Mouse (Mus musculus) G1E-ER4 (cell line): ENCODE measurements around the gene Atf6. TPM values are rescaled to one million over a fixed set of nuclear protein-coding genes. Genes with fewer than 3 reads are reported as not detected.

Source experiments
- GATA1 ChIP-seq: IDR thresholded peaks from one replicate; pipeline ENCODE4 v1.8.0; 2012; ENCODE audit warnings: low read length, inconsistent platforms
- polyA plus RNA-seq: library from polyadenylated mRNA; stranded (reverse); fragments of >175 nt; gene quantifications from 2 replicates; pipeline ENCODE4 v1.2.3, GENCODE M21; 2012

Gene Atf6
- polyA plus RNA-seq, 1 experiment, result 1.3 TPM

- no peak for TF ChIP-seq GATA1
Observed at GRCm38 (mm10) chr1:170695326-170695725, 172.2 kb downstream of the Atf6 start.

- no peak for TF ChIP-seq GATA1
Observed at GRCm38 (mm10) chr1:170694821-170695291, 172.7 kb downstream of the Atf6 start.

GRCm38 (mm10) chr1:170691301-170691700 lies 176.3 kb downstream of the Atf6 start:
- no peak for TF ChIP-seq GATA1

DNA sequence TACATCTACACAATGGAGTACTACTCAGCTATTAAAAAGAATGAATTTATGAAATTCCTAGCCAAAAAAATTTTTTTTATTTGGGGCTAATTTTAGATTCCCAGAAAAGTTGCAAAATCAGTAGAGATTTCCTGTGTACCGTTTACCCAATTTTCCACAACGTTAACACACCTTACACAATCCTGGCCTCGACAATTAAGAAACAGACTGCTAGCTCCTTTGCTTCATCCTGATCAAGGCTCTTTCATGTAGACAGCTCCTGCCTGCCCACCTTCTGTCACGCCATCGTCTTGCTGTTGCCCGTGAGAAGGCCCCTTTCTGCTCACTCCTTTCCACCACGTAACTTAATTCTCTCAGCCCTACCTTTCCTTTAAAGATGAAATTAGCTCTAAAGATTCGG lies 177.8 kb downstream of the Atf6 start:
- TF ChIP-seq GATA1, result no peak

DNA sequence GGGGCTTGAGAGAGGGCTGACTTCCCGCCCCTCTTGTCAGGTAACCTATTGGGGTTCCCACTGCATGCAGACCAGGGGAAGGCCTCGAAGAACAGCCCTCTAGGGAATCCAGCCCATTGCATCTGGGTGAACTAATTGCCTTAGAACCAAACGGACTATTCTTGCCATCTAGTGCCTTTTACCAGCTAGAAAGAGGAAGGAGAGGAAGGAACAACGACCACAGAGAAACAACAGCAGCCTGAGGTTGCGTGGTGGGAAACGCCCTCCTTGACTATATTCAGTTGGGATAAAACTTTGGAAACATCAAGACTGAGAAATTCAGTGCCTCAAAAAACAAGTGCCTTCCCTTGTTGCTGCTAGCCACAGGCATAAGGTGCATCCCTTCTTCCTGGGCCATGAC lies 183.7 kb downstream of the Atf6 start:
- no peak for TF ChIP-seq GATA1

DNA sequence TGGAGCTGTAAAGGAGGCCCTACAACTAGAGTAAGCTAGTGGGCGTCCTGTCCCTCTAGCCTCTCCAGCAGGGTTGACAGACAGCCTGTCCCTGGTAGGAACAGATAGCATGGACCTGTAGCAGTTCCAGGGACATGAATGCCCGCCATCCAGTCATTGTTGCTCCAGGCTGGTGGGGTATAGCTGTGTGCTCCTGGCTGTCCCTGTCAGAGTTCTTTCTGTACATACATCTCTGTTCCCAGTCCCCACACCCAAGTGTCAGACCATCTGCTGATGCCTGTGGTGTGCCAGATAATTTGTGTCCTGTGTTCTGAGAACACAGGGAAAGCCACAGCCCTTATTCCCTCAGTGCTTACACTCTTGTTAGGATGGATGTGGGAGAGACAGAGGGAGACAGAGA lies 187.9 kb downstream of the Atf6 start:
- TF ChIP-seq GATA1, result no peak

- no peak for TF ChIP-seq GATA1
Observed at GRCm38 (mm10) chr1:170678861-170679260, 188.7 kb downstream of the Atf6 start.

DNA sequence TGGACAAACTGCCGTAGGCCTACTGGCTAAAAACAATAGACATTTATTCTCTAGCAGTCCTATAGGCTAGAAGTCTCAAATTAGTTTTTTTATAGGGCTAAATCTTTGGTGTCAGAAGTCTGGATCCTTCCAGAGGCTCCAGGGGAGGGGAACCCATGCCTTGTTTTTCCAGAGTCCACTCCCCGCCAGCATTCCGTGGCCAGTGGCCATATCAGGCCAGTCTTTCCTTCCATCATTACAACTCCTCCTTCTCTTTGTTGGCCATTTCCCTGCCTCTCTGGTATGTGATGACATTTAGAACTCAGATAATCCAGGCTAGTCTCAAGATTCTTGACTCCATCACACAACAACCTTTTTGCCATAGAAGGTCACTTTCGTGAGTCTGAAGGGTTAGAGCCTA lies 189.9 kb downstream of the Atf6 start:
- TF ChIP-seq GATA1, result no peak

- no peak for TF ChIP-seq GATA1
Observed at GRCm38 (mm10) chr1:170674184-170674775, 193.3 kb downstream of the Atf6 start.

GRCm38 (mm10) chr1:170665200-170665599 lies 202.4 kb downstream of the Atf6 start:
- no peak for TF ChIP-seq GATA1

- no peak for TF ChIP-seq GATA1
Observed at GRCm38 (mm10) chr1:170664620-170665185, 202.9 kb downstream of the Atf6 start.

- TF ChIP-seq GATA1, result no peak
Observed at GRCm38 (mm10) chr1:170659260-170659659, 208.3 kb downstream of the Atf6 start.

- no peak for TF ChIP-seq GATA1
Observed at GRCm38 (mm10) chr1:170657643-170658314, 209.8 kb downstream of the Atf6 start.

DNA sequence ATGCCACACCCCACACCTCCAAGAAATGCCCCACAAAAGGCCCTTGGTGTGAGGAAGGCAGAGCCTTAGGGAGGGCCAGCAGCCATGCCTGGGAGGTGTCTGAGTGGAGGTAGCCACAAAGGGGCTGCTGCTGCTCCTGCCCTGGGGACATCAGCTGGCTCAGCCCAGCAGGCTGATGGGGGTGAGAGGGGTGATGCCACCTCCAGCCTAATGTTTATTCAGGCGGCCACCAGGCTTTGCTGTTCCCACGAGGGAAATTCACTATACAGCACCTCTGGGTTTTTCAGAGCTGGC lies 210.4 kb downstream of the Atf6 start:
- no peak for TF ChIP-seq GATA1

- no peak for TF ChIP-seq GATA1
Observed at GRCm38 (mm10) chr1:170656518-170657227, 210.9 kb downstream of the Atf6 start.

DNA sequence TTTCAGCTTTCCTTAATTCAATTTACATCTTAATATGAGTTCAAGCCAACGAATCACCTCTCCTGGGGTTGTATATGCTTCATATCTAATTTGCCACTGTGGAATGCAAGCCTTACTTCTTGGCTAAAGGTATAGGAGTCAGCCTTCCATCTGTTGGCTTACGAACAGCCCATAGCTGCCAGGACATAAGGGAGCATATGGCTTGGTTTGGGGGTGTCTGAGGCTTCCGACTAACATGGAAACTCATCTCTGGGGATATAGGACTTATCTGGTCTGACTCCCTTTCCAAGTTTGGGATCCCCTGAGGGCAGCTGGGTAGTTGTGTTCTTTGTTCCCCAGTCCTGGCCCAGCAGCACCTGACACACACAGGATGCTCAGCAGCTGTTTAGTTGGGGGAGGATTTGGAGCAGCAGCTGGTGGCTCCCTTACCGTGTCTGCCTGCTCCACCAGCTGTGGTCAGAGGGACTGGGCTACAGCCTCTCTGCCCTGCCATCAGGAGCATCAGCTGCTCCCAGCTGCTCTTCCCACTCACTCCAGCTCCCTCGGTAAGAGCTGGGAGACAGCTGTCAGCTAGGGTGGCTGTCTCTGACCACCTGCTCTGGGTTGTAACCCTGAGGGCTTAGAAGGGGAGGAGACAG lies 212.2 kb downstream of the Atf6 start:
- TF ChIP-seq GATA1, result no peak

Other genes starting within 250 kb of the Atf6 start
- not detected in 2 replicates for gene Olfml2b, start 223.2 kb downstream of the Atf6 start, polyA plus RNA-seq
- 0.55 and 0.57 TPM in 2 replicates for gene Gm26620, start 17.3 kb upstream of the Atf6 start, polyA plus RNA-seq
- gene Dusp12, start 17.8 kb upstream of the Atf6 start, polyA plus RNA-seq, result 15.6 and 19.0 TPM in 2 replicates
- gene Fcrlb, start 45.2 kb upstream of the Atf6 start, polyA plus RNA-seq, result not detected in 2 replicates
- gene Fcrla, start 59.8 kb upstream of the Atf6 start, polyA plus RNA-seq, result 0.22 TPM in 1 of 2 replicates, not detected in the other
- gene Fcgr2b, start 108.8 kb upstream of the Atf6 start, polyA plus RNA-seq, result 0.08 TPM in 1 of 2 replicates, not detected in the other
- not detected in 2 replicates for gene Fcgr4, start 151.1 kb upstream of the Atf6 start, polyA plus RNA-seq
- 0.04 and 0.13 TPM in 2 replicates for gene Fcgr3, start 197.2 kb upstream of the Atf6 start, polyA plus RNA-seq
- gene Cfap126, start 246.1 kb upstream of the Atf6 start, polyA plus RNA-seq, result 0.67 and 1.5 TPM in 2 replicates